Mouse (Mus musculus): ENCODE data around the gene Gm10577. TPM values are rescaled to one million over a fixed set of nuclear protein-coding genes. Genes with fewer than 3 reads are reported as not detected.

Gene Gm10577
- polyA plus RNA-seq (2014; fragmentation: Illumina TruSeq; extraction: RNeasy Lipid Tissue Mini Kit (QIAGEN cat#74804)), result not detected

GRCm38 (mm10) chr4:101020596-101020995, at the start of gene Gm10577:
Gene Gm10577 (minus strand): TSS chr4:101020696.

GRCm38 (mm10) chr4:101068786-101069153, 48.3 kb upstream of the Gm10577 start, which contains the start of gene Raver2:
Gene Raver2 (plus strand): TSS chr4:101068983.

Other genes with a start within 250 kb of the Gm10577 start
- 23.0 TPM for gene Cachd1, start 244.0 kb downstream of the Gm10577 start, polyA plus RNA-seq (2014; fragmentation: Illumina TruSeq; extraction: RNeasy Lipid Tissue Mini Kit (QIAGEN cat#74804))
- gene Raver2, start 48.3 kb upstream of the Gm10577 start, polyA plus RNA-seq (2014; fragmentation: Illumina TruSeq; extraction: RNeasy Lipid Tissue Mini Kit (QIAGEN cat#74804)), result 13.6 TPM
- gene Jak1, start 244.6 kb upstream of the Gm10577 start, polyA plus RNA-seq (2014; fragmentation: Illumina TruSeq; extraction: RNeasy Lipid Tissue Mini Kit (QIAGEN cat#74804)), result 546 TPM

Data from ovary, adult 10 weeks (tissue).